Mouse (Mus musculus) midbrain, postnatal 0 days (tissue): ENCODE measurements around the gene BC049730. TPM values are rescaled to one million over a fixed set of nuclear protein-coding genes. Genes with fewer than 3 reads are reported as not detected.

Source experiments
- ATAC-seq: fragments of 200-750 bp; cut with Nextera tagmentation; 2 replicates; pipeline ENCODE4 v1.8.0; 2017; ENCODE audit warnings: moderate number of reproducible peaks, mild to moderate bottlenecking, moderate TSS enrichment, moderate library complexity; ENCODE audit not compliant: low FRiP score
- DNase-seq: peaks from one replicate; pipeline ENCODE4 v3.0.0-alpha.2; 2015; ENCODE audit warnings: low spot score
- H3K27ac ChIP-seq: fragments of 300-500 bp; sonication (generic); 2 replicates; pipeline ENCODE4 v1.5.1; 2014; ENCODE audit warnings: low read depth, mild to moderate bottlenecking, low read length, mixed read lengths
- H3K27me3 ChIP-seq: fragments of 300-500 bp; sonication (generic); 2 replicates; pipeline ENCODE4 v1.6.1; 2014; ENCODE audit warnings: low read length, control low read depth, mixed read lengths; ENCODE audit not compliant: insufficient read depth
- H3K36me3 ChIP-seq: fragments of 300-500 bp; sonication (generic); 2 replicates; pipeline ENCODE4 v1.6.1; 2014; ENCODE audit warnings: low read length, control low read depth, mixed read lengths; ENCODE audit not compliant: insufficient read depth
- H3K4me1 ChIP-seq: fragments of 300-500 bp; sonication (generic); 2 replicates; pipeline ENCODE4 v1.6.1; 2014; ENCODE audit warnings: mild to moderate bottlenecking, control low read depth, antibody characterized with exemption, low read length, mixed read lengths; ENCODE audit not compliant: insufficient read depth
- H3K4me2 ChIP-seq: fragments of 300-500 bp; sonication (generic); 2 replicates; pipeline ENCODE4 v1.6.1; 2014; ENCODE audit warnings: low read depth, mild to moderate bottlenecking, low read length, mixed read lengths; ENCODE audit not compliant: poor library complexity, severe bottlenecking
- H3K4me3 ChIP-seq: fragments of 300-500 bp; sonication (generic); 2 replicates; pipeline ENCODE4 v1.5.1; 2014; ENCODE audit warnings: low read depth, mild to moderate bottlenecking, low read length, moderate library complexity
- H3K9ac ChIP-seq: fragments of 300-500 bp; sonication (generic); replicated peaks from 2 replicates; pipeline ENCODE4 v1.6.1; 2014; ENCODE audit warnings: mild to moderate bottlenecking, low read length, moderate library complexity, mixed read lengths; ENCODE audit not compliant: poor library complexity, severe bottlenecking
- H3K9me3 ChIP-seq: fragments of 300-500 bp; sonication (generic); 2 replicates; pipeline ENCODE4 v1.6.1; 2016; ENCODE audit warnings: low read length, control low read depth
- CTCF ChIP-seq: IDR thresholded peaks from 2 replicates; pipeline ENCODE4 v1.5.1; 2016; ENCODE audit warnings: antibody characterized with exemption, mild to moderate bottlenecking
- WGBS: fragments of 180-500 bp; shearing (Covaris S2); extraction: QIAGEN DNeasy Blood & Tissue Kit; methylation state at CpG from one replicate; pipeline ENCODE4 v1.1.7; 2014; 5-methylcytosine and 5-hydroxymethylcytosine counted together
- polyA plus RNA-seq: library from polyadenylated mRNA; unstranded; fragments of >200 nt; fragmentation: Nextera tagmentation; extraction: Ambion mirVana; gene quantifications from 2 replicates; pipeline ENCODE4 v1.2.1, GENCODE M21; 2015
- total RNA-seq: library from RNA; depleted of rRNA; stranded (reverse); fragments of >200 nt; gene quantifications from 2 replicates; pipeline ENCODE4 v1.2.3, GENCODE M21; 2014; rRNA removed

Gene BC049730
- not detected in 2 replicates for total RNA-seq
- not detected in 2 replicates for polyA plus RNA-seq

- WGBS: 92% methylated on average over 14 of the region's 14 CpGs
- no peak within 1 kb of the TSS for H3K4me3 ChIP-seq
- H3K4me1 ChIP-seq: no peaks in the 10 kb centered on the region
- no peak within 1 kb of the TSS for H3K4me2 ChIP-seq
- ATAC-seq: no peak
- no peak for TF ChIP-seq CTCF
- no peak within 1 kb of the TSS for H3K27ac ChIP-seq
- no peak for DNase-seq
- H3K9ac ChIP-seq: no peak within 1 kb of the TSS
- no peaks in the 10 kb centered on the region for H3K9me3 ChIP-seq
- H3K36me3 ChIP-seq: no peaks in the 10 kb centered on the region
- H3K27me3 ChIP-seq: no peaks in the 10 kb centered on the region
Measured at GRCm38 (mm10) chr7:24708832-24709292, at the start of gene BC049730. Gene BC049730, plus strand, starts transcription at chr7:24709242.

- WGBS: 55% methylated on average over 12 of the region's 12 CpGs
- no peak overlapping the region for H3K4me2 ChIP-seq
- no peaks in the 10 kb centered on the region for H3K4me1 ChIP-seq
- no peak overlapping the region for H3K9ac ChIP-seq
- no peak overlapping the region for H3K4me3 ChIP-seq
- H3K27ac ChIP-seq: no peak overlapping the region
- no peak for TF ChIP-seq CTCF
- ATAC-seq (peak; percentile 47; the same call in 1 of the 2 replicates), DNase-seq (peak; percentile 30)
- no peaks in the 10 kb centered on the region for H3K27me3 ChIP-seq
- no peaks in the 10 kb centered on the region for H3K9me3 ChIP-seq
- no peaks in the 10 kb centered on the region for H3K36me3 ChIP-seq
Measured at GRCm38 (mm10) chr7:24659737-24660357, 49.2 kb upstream of the BC049730 start.

GRCm38 (mm10) chr7:24661118-24661904, 47.7 kb upstream of the BC049730 start:
- H3K4me1 ChIP-seq: no peaks in the 10 kb centered on the region
- no peak overlapping the region for H3K27ac ChIP-seq
- no peaks in the 10 kb centered on the region for H3K36me3 ChIP-seq
- 71% methylated on average over 17 of the region's 17 CpGs for WGBS
- H3K9ac ChIP-seq: no peak overlapping the region
- no peaks in the 10 kb centered on the region for H3K27me3 ChIP-seq
- H3K4me3 ChIP-seq: no peak overlapping the region
- ATAC-seq (no peak), DNase-seq (no peak)
- no peak for TF ChIP-seq CTCF
- H3K4me2 ChIP-seq: no peak overlapping the region
- H3K9me3 ChIP-seq: no peaks in the 10 kb centered on the region

GRCm38 (mm10) chr7:24662575-24662974, 46.5 kb upstream of the BC049730 start:
- TF ChIP-seq CTCF: peak; percentile 91
- Histone ChIP-seq H3K27me3 (no peaks in the 10 kb centered on the region), H3K27ac (no peak overlapping the region), H3K36me3 (no peaks in the 10 kb centered on the region), H3K9me3 (no peaks in the 10 kb centered on the region), H3K4me2 (no peak overlapping the region), H3K4me3 (no peak overlapping the region), H3K9ac (no peak overlapping the region), H3K4me1 (no peaks in the 10 kb centered on the region)
- DNase-seq: peak; percentile 82
- no peak for ATAC-seq
- 17% methylated on average over 8 of the region's 8 CpGs for WGBS

GRCm38 (mm10) chr7:24664301-24664700, 44.7 kb upstream of the BC049730 start:
- H3K4me3 ChIP-seq: no peak overlapping the region
- no peak overlapping the region for H3K9ac ChIP-seq
- no peak overlapping the region for H3K4me2 ChIP-seq
- no peak for DNase-seq
- TF ChIP-seq CTCF: no peak
- no peaks in the 10 kb centered on the region for H3K9me3 ChIP-seq
- H3K27me3 ChIP-seq: no peaks in the 10 kb centered on the region
- H3K36me3 ChIP-seq: no peaks in the 10 kb centered on the region
- WGBS: 39% methylated on average over 8 of the region's 8 CpGs
- no peak overlapping the region for H3K27ac ChIP-seq
- H3K4me1 ChIP-seq: no peaks in the 10 kb centered on the region
- ATAC-seq: no peak

GRCm38 (mm10) chr7:24664959-24665358, 44.1 kb upstream of the BC049730 start:
- Histone ChIP-seq H3K4me2 (no peak overlapping the region), H3K27me3 (no peaks in the 10 kb centered on the region), H3K27ac (no peak overlapping the region), H3K4me1 (no peaks in the 10 kb centered on the region), H3K36me3 (no peaks in the 10 kb centered on the region), H3K4me3 (no peak overlapping the region), H3K9ac (no peak overlapping the region), H3K9me3 (no peaks in the 10 kb centered on the region)
- no peak for TF ChIP-seq CTCF
- no peak for DNase-seq
- no peak for ATAC-seq
- WGBS: 74% methylated on average over 9 of the region's 9 CpGs
